Mouse (Mus musculus) kidney, postnatal 0 days (tissue): ENCODE data around the gene Gm11985. TPM values are rescaled to one million over a fixed set of nuclear protein-coding genes. Genes with fewer than 3 reads are reported as not detected.

Experiments used
- ATAC-seq: fragments of 200-750 bp; cut with Nextera tagmentation; replicated peaks from 2 replicates; pipeline ENCODE4 v1.8.0; 2017; ENCODE audit warnings: low read depth, moderate number of reproducible peaks, moderate TSS enrichment, moderate library complexity; ENCODE audit not compliant: low FRiP score
- DNase-seq: peaks from one replicate; pipeline ENCODE4 v3.0.0-alpha.2; 2016; ENCODE audit warnings: low spot score
- H3K27ac ChIP-seq: fragments of 300-500 bp; sonication (generic); 2 replicates; pipeline ENCODE4 v1.5.1; 2014; ENCODE audit warnings: mild to moderate bottlenecking
- H3K27me3 ChIP-seq: fragments of 300-500 bp; sonication (generic); 2 replicates; pipeline ENCODE4 v1.6.1; 2014; ENCODE audit warnings: low read length, mixed read lengths; ENCODE audit not compliant: insufficient read depth
- H3K36me3 ChIP-seq: fragments of 300-500 bp; sonication (generic); 2 replicates; pipeline ENCODE4 v1.6.1; 2014; ENCODE audit warnings: low read length, mixed read lengths; ENCODE audit not compliant: insufficient read depth
- H3K4me1 ChIP-seq: fragments of 300-500 bp; sonication (generic); replicated peaks from 2 replicates; pipeline ENCODE4 v1.6.1; 2014; ENCODE audit warnings: antibody characterized with exemption, low read length, mixed read lengths; ENCODE audit not compliant: insufficient read depth
- H3K4me2 ChIP-seq: fragments of 300-500 bp; sonication (generic); 2 replicates; pipeline ENCODE4 v1.6.1; 2014; ENCODE audit warnings: mild to moderate bottlenecking, low read length, moderate library complexity, mixed read lengths
- H3K4me3 ChIP-seq: fragments of 300-500 bp; sonication (generic); replicated peaks from 2 replicates; pipeline ENCODE4 v1.5.1; 2014; ENCODE audit warnings: low read depth, low read length
- H3K9ac ChIP-seq: fragments of 300-500 bp; sonication (generic); 2 replicates; pipeline ENCODE4 v1.6.1; 2014; ENCODE audit warnings: low read depth, low read length
- H3K9me3 ChIP-seq: fragments of 300-500 bp; sonication (generic); replicated peaks from 2 replicates; pipeline ENCODE4 v1.6.1; 2016; ENCODE audit warnings: low read length, inconsistent platforms, mixed read lengths
- CTCF ChIP-seq: IDR thresholded peaks from 2 replicates; pipeline ENCODE4 v1.5.1; 2016; ENCODE audit warnings: antibody characterized with exemption, low read depth, mild to moderate bottlenecking, moderate library complexity
- WGBS: fragments of 180-500 bp; shearing (Covaris S2); extraction: QIAGEN DNeasy Blood & Tissue Kit; methylation state at CpG from one replicate; pipeline ENCODE4 v1.1.7; 2014; 5-methylcytosine and 5-hydroxymethylcytosine counted together
- polyA plus RNA-seq: library from polyadenylated mRNA; unstranded; fragments of >200 nt; fragmentation: Nextera tagmentation; extraction: Ambion mirVana; gene quantifications from 2 replicates; pipeline ENCODE4 v1.2.1, GENCODE M21; 2015

The Gm11985 gene
- polyA plus RNA-seq, 1 experiment from 2014 or later, result not detected

DNA sequence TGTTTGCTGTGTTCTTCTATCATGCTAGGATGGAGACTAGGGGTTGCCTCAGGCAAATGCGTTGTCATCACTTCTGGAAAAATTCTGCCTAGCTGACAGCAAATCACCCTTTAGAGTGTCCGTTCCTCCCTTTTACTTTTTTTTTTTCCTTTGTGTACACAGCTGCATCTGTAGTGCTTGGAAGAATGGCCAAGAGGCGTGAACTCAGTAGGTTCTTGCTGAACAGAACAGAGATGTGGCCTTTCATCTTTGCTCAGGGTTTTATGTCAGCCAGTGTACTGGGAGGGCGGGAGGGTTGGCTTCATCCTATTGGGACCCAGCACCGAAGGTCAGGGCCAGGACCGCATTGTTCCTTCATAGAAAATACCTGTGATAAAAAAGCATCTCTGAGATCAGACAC lies 53.1 kb downstream of the Gm11985 start:
- Histone ChIP-seq H3K36me3 (no peaks in the 10 kb centered on the region), H3K9ac (no peak overlapping the region), H3K27me3 (no peaks in the 10 kb centered on the region), H3K4me1 (no peaks in the 10 kb centered on the region), H3K4me2 (no peak overlapping the region), H3K4me3 (no peak overlapping the region), H3K27ac (no peak overlapping the region), H3K9me3 (no peaks in the 10 kb centered on the region)
- no peak for TF ChIP-seq CTCF
- DNase-seq (no peak), ATAC-seq (no peak)
- 67% methylated on average over 6 of the region's 6 CpGs for WGBS

DNA sequence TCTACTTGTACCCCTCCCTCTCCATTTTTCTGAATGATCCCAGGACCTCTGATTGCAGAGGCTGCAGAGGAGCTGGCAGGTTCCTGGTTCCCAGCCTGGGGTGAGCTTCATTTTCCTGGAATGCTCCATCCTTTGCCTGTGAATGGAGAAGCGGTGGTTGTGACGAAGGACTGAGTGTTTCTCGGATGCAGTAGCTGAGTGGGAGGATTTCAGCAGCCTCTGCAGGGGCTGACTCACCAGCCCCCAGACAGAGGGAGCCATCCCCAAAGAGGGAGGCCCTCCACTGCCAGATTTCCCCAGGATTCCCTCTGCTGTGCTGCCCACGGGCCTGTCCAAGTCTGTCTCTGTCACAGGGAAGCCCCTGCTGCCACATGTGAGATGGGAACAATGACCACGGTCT lies 54.0 kb downstream of the Gm11985 start:
- no peak overlapping the region for H3K4me2 ChIP-seq
- no peaks in the 10 kb centered on the region for H3K27me3 ChIP-seq
- no peaks in the 10 kb centered on the region for H3K36me3 ChIP-seq
- TF ChIP-seq CTCF, result no peak
- ATAC-seq (no peak), DNase-seq (no peak)
- WGBS, result 70% methylated on average over 5 of the region's 5 CpGs
- no peak overlapping the region for H3K27ac ChIP-seq
- no peaks in the 10 kb centered on the region for H3K4me1 ChIP-seq
- no peak overlapping the region for H3K9ac ChIP-seq
- no peak overlapping the region for H3K4me3 ChIP-seq
- H3K9me3 ChIP-seq, result no peaks in the 10 kb centered on the region

DNA sequence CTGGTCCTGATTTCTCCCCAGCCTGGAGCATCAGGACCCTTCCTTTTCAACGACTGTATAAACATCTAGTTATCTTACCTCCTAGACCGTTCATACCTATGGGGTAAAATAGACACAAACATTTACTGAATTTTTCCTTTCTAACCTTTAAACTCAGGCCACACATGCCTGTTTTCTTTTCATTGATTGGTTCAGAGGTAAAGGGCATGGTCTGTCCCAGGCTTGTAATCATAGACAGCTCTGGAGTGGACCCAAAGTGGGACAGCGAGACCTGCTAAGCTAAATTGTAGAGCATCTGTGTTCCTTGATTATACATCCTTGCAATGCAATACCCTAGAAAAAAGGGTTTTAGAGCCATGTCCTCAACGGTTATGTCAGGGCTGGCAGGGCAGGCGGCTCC lies 54.6 kb downstream of the Gm11985 start:
- H3K36me3 ChIP-seq, result no peaks in the 10 kb centered on the region
- DNase-seq (no peak), ATAC-seq (no peak)
- H3K4me1 ChIP-seq, result no peaks in the 10 kb centered on the region
- TF ChIP-seq CTCF, result no peak
- H3K27me3 ChIP-seq, result no peaks in the 10 kb centered on the region
- no peak overlapping the region for H3K4me2 ChIP-seq
- H3K4me3 ChIP-seq, result no peak overlapping the region
- H3K9me3 ChIP-seq, result no peaks in the 10 kb centered on the region
- WGBS, result 80% methylated on average over 5 of the region's 5 CpGs
- no peak overlapping the region for H3K27ac ChIP-seq
- H3K9ac ChIP-seq, result no peak overlapping the region

Other genes starting within 250 kb of the Gm11985 start
- gene Adcy1, start 125.1 kb downstream of the Gm11985 start, polyA plus RNA-seq, result 1.8 and 2.0 TPM in 2 replicates
- 11.8 and 15.3 TPM in 2 replicates for gene Igfbp1, start 9.2 kb upstream of the Gm11985 start, polyA plus RNA-seq
- gene Igfbp3, start 25.4 kb upstream of the Gm11985 start, polyA plus RNA-seq, result 217 and 221 TPM in 2 replicates